Mouse (Mus musculus): ENCODE results near the gene Gm8922. TPM values are rescaled to one million over a fixed set of nuclear protein-coding genes. Genes with fewer than 3 reads are reported as not detected.
"Not testable (repeated sequence)": the region's sequence is repeated elsewhere in the genome, so short reads cannot be mapped to it uniquely, and the experiment has no call there.

Gm8922 gene
- not detected in 2 replicates for polyA plus RNA-seq (2015; fragmentation: Nextera tagmentation; extraction: Ambion mirVana)

DNA sequence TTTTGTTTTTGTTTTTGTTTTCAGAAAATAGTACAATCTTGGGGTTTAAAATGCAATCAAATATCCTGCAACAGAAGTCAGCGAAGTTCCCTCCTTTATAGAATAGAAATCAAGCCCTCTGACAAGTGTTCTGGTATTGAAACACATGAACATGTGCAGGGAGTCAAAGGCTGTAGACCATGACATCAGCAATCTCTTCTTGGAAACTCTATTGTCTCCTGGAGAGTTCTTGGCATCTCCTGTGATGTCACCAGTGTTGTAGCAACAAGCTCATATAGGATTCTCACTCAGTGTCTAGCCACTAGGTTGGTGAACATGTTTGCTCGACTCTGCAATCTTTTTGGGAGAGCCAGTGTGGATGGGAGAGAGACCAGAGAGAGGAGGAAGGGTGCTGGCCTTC lies at the start of gene Gm8922:
Gene Gm8922 (plus strand): TSS at position 301 of the 400 bp plus-strand sequence.
- not testable (repeated sequence) for H3K9me3 ChIP-seq; H3K27me3 ChIP-seq; H3K36me3 ChIP-seq; H3K4me1 ChIP-seq (replicated peaks); ATAC-seq; H3K4me3 ChIP-seq (replicated peaks); H3K27ac ChIP-seq; H3K4me2 ChIP-seq (replicated peaks); H3K9ac ChIP-seq (replicated peaks)
- WGBS = no CpG with 5 or more reads among the region's 2 CpGs

Other genes starting within 250 kb of the Gm8922 start
- not detected in 2 replicates for gene Gm8906, start 179.3 kb upstream of the Gm8922 start, polyA plus RNA-seq (2015; fragmentation: Nextera tagmentation; extraction: Ambion mirVana)
- not detected in 2 replicates for gene Gm6460, start 87.0 kb upstream of the Gm8922 start, polyA plus RNA-seq (2015; fragmentation: Nextera tagmentation; extraction: Ambion mirVana)
- gene Gm8926, start 88.6 kb downstream of the Gm8922 start, polyA plus RNA-seq (2015; fragmentation: Nextera tagmentation; extraction: Ambion mirVana) = not detected in 2 replicates
- not detected in 2 replicates for gene Gm6465, start 163.6 kb downstream of the Gm8922 start, polyA plus RNA-seq (2015; fragmentation: Nextera tagmentation; extraction: Ambion mirVana)
- not detected in 2 replicates for gene 4933402N22Rik, start 236.1 kb downstream of the Gm8922 start, polyA plus RNA-seq (2015; fragmentation: Nextera tagmentation; extraction: Ambion mirVana)

All from midbrain, embryonic 13.5 days (tissue).